Mouse (Mus musculus): ENCODE measurements around the gene Hk1. TPM values are rescaled to one million over a fixed set of nuclear protein-coding genes. Genes with fewer than 3 reads are reported as not detected.

Gene Hk1
- polyA plus RNA-seq, 1 experiment: 45.1 TPM

- no peaks in the 10 kb centered on the region for H3K4me1 ChIP-seq (ENCODE audit: control insufficient read depth, insufficient read depth, low read length)
- no peak overlapping the region for H3K4me3 ChIP-seq (ENCODE audit: insufficient read depth, low read length)
- H3K27ac ChIP-seq (ENCODE audit: insufficient read depth, low read depth, low read length): no peak overlapping the region
- no peak for TF ChIP-seq POLR2A (IDR thresholded peaks at IDR 0.05; ENCODE audit: borderline replicate concordance, low read depth, low read length)
- no peak for TF ChIP-seq CTCF (IDR thresholded peaks at IDR 0.05; ENCODE audit: low read depth, low read length)
Observed at GRCm38 (mm10) chr10:62411431-62412410, 32.0 kb upstream of the Hk1 start.

GRCm38 (mm10) chr10:62410943-62411342 is 31.2 kb upstream of the Hk1 start:
- Histone ChIP-seq H3K4me1 (ENCODE audit: control insufficient read depth, insufficient read depth, low read length) (no peaks in the 10 kb centered on the region), H3K27ac (ENCODE audit: insufficient read depth, low read depth, low read length) (no peak overlapping the region)
- no peak for TF ChIP-seq POLR2A (IDR thresholded peaks at IDR 0.05; ENCODE audit: borderline replicate concordance, low read depth, low read length)
- peak; percentile 67 for TF ChIP-seq CTCF (IDR thresholded peaks at IDR 0.05; ENCODE audit: low read depth, low read length)

GRCm38 (mm10) chr10:62404901-62405300 is 25.2 kb upstream of the Hk1 start:
- no peak overlapping the region for H3K4me3 ChIP-seq (ENCODE audit: insufficient read depth, low read length)
- no peak overlapping the region for H3K27ac ChIP-seq (ENCODE audit: insufficient read depth, low read depth, low read length)
- no peaks in the 10 kb centered on the region for H3K4me1 ChIP-seq (ENCODE audit: control insufficient read depth, insufficient read depth, low read length)
- TF ChIP-seq POLR2A (IDR thresholded peaks at IDR 0.05; ENCODE audit: borderline replicate concordance, low read depth, low read length) (no peak), CTCF (IDR thresholded peaks at IDR 0.05; ENCODE audit: low read depth, low read length) (no peak)

More at GRCm38 (mm10) chr10:62410943-62411342, 31.2 kb upstream of the Hk1 start:
- H3K4me3 ChIP-seq (ENCODE audit: insufficient read depth, low read length): no peak overlapping the region

- Histone ChIP-seq H3K4me1 (ENCODE audit: control insufficient read depth, insufficient read depth, low read length) (no peaks in the 10 kb centered on the region), H3K4me3 (ENCODE audit: insufficient read depth, low read length) (no peak overlapping the region), H3K27ac (ENCODE audit: insufficient read depth, low read depth, low read length) (no peak overlapping the region)
- TF ChIP-seq CTCF (IDR thresholded peaks at IDR 0.05; ENCODE audit: low read depth, low read length) (no peak), POLR2A (IDR thresholded peaks at IDR 0.05; ENCODE audit: borderline replicate concordance, low read depth, low read length) (no peak)
Observed at GRCm38 (mm10) chr10:62401641-62402111, 22.0 kb upstream of the Hk1 start.

GRCm38 (mm10) chr10:62383011-62383410 is 3.3 kb upstream of the Hk1 start:
- H3K4me1 ChIP-seq (ENCODE audit: control insufficient read depth, insufficient read depth, low read length): no peaks in the 10 kb centered on the region
- H3K27ac ChIP-seq (ENCODE audit: insufficient read depth, low read depth, low read length): no peak overlapping the region
- H3K4me3 ChIP-seq (ENCODE audit: insufficient read depth, low read length): no peak overlapping the region
- TF ChIP-seq CTCF (IDR thresholded peaks at IDR 0.05; ENCODE audit: low read depth, low read length) (no peak), POLR2A (IDR thresholded peaks at IDR 0.05; ENCODE audit: borderline replicate concordance, low read depth, low read length) (no peak)

DNA sequence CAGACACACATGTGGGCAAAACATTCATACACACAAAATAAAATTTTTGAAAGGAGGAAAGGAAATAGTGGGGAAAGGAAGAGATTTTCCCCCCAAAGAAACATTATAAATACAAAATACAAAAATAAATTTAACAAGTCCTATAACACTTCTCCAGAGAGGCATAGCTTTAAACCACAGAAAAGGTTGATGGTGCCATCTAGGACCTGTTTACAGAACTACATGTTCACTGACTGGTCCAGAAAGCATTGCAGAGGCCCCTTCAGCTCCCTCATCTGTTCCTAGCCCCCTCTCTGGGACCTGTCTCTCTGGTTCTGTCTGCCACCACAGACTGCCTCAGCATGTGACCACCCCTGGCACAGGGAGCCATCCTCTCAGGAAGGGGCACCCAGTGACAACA is 1.2 kb upstream of the Hk1 start:
- Histone ChIP-seq H3K4me1 (ENCODE audit: control insufficient read depth, insufficient read depth, low read length) (no peaks in the 10 kb centered on the region), H3K27ac (ENCODE audit: insufficient read depth, low read depth, low read length) (no peak overlapping the region), H3K4me3 (ENCODE audit: insufficient read depth, low read length) (no peak overlapping the region)
- TF ChIP-seq POLR2A (IDR thresholded peaks at IDR 0.05; ENCODE audit: borderline replicate concordance, low read depth, low read length): no peak
- TF ChIP-seq CTCF (IDR thresholded peaks at IDR 0.05; ENCODE audit: low read depth, low read length): no peak

DNA sequence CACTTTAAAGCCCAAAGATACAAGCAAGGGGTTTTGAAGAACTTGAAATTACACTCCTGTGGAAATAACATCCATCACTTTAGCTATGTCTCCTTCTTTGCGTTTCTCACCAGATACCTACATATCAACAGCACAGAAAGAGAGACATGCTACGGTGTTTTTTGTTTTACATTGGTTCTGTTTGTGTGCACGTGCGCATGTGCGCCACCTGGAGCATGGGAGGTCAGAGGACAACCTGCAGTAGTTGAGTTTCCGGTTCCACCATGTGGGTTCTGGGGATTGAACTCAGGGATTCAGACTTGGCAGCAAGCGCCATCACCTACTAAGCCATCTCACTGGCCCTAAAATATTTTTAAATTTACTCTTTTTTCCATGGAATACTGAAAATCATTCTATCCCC is 20.9 kb downstream of the Hk1 start:
- no peak overlapping the region for H3K4me3 ChIP-seq (ENCODE audit: insufficient read depth, low read length)
- no peak overlapping the region for H3K27ac ChIP-seq (ENCODE audit: insufficient read depth, low read depth, low read length)
- TF ChIP-seq POLR2A (IDR thresholded peaks at IDR 0.05; ENCODE audit: borderline replicate concordance, low read depth, low read length) (no peak), CTCF (IDR thresholded peaks at IDR 0.05; ENCODE audit: low read depth, low read length) (0 out of 2 replicates have a peak, but pooled peaks have one; percentile 17)
- no peaks in the 10 kb centered on the region for H3K4me1 ChIP-seq (ENCODE audit: control insufficient read depth, insufficient read depth, low read length)

DNA sequence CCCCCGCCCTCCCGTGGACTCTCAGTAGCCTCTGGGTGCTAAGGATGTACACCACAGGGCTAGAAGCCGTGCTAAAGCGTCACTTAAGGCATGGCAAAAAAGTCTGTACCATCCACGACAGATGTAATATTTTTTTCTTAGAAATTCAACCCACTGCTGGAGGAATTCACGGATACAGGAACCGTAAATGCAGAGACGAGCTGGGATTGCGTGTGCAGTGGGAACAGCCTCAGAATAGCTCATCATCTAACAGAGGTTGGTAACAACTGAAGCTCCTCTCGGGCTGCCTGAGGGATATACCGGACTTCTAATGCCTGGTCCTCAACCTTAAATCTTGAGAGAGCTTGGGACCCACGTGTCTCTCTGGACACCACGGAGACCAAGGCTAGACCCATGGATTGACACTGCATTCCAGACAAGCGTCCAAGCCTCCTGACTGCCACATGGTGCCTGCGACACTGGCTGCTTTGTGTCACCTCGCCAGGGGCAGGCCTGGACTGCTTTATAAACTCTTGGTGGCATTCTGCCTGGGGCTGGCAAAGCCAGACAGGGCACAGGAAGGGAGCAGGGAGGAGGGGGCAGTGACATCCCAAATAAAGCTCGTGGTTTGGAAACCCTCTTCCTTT is 23.5 kb downstream of the Hk1 start:
- TF ChIP-seq CTCF (IDR thresholded peaks at IDR 0.05; ENCODE audit: low read depth, low read length) (no peak), POLR2A (IDR thresholded peaks at IDR 0.05; ENCODE audit: borderline replicate concordance, low read depth, low read length) (no peak)
- Histone ChIP-seq H3K4me3 (ENCODE audit: insufficient read depth, low read length) (no peak overlapping the region), H3K27ac (ENCODE audit: insufficient read depth, low read depth, low read length) (no peak overlapping the region), H3K4me1 (ENCODE audit: control insufficient read depth, insufficient read depth, low read length) (no peaks in the 10 kb centered on the region)

- Histone ChIP-seq H3K4me3 (ENCODE audit: insufficient read depth, low read length) (no peak overlapping the region), H3K27ac (ENCODE audit: insufficient read depth, low read depth, low read length) (no peak overlapping the region), H3K4me1 (ENCODE audit: control insufficient read depth, insufficient read depth, low read length) (peaks cover 6% of the 10 kb centered on the region; the same call in 1 of the 2 replicates)
- TF ChIP-seq CTCF (IDR thresholded peaks at IDR 0.05; ENCODE audit: low read depth, low read length) (no peak), POLR2A (IDR thresholded peaks at IDR 0.05; ENCODE audit: borderline replicate concordance, low read depth, low read length) (no peak)
Observed at GRCm38 (mm10) chr10:62345147-62345546, 34.6 kb downstream of the Hk1 start.

Data from bone marrow macrophage, adult 2 months (primary cell).